Mouse (Mus musculus) cerebellum, postnatal 14 days (tissue): ENCODE measurements around the gene Scn3b.

ENCODE experiments used
- DNase-seq, 2 experiments: peaks; one replicate each; pipeline ENCODE4 v3.0.0; 2021; ENCODE audit warnings: mixed read lengths in 2 of 2

Scn3b gene

GRCm38 (mm10) chr9:40269880-40270279 lies 863 bp downstream of the Scn3b start:
- peak in 1 of 2 experiments; percentile 31 for DNase-seq

DNA sequence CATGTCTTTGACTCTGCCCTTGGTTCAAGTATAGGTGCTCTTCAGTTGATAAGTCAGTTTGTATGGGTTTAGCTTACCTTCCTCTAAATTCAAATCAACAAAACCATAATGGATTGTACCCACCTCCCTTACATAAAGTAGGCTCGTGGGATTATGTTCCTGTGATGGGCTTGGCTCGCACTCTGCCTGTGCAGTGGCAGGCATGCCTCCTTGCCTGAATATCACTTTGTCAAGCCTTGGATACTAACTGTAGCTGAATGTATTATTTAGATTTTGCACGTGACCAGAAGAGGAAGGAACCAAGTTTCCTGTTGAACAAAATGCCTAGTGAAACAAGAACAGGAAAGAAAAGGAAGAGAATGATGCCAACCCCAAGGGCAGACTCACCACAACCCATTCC lies 2.1 kb downstream of the Scn3b start:
- no peak for DNase-seq

DNA sequence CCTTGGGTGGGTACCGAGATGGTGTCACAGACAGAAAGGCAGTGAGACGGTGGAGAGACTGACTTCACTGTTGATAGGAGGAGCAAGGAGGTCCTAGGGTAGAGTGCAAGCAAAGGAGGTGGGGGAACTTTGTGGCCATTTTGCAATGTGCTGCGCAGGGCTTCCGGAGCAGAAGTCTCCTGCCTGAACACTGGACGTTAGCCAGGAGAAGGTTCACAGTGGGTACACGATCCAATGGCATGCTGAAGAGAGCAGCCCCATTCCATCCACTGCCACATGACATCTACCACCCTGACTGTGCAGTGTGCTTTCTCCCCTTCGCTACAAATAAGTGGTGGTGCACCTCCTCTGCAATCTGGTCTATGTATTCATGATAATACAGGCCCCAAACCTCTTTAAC lies 3.8 kb downstream of the Scn3b start:
- DNase-seq, result peak; percentile 45 to 58

- no peak for DNase-seq
Measured at GRCm38 (mm10) chr9:40275904-40276303, 6.9 kb downstream of the Scn3b start.

GRCm38 (mm10) chr9:40277671-40278070 lies 8.7 kb downstream of the Scn3b start:
- no peak for DNase-seq

DNA sequence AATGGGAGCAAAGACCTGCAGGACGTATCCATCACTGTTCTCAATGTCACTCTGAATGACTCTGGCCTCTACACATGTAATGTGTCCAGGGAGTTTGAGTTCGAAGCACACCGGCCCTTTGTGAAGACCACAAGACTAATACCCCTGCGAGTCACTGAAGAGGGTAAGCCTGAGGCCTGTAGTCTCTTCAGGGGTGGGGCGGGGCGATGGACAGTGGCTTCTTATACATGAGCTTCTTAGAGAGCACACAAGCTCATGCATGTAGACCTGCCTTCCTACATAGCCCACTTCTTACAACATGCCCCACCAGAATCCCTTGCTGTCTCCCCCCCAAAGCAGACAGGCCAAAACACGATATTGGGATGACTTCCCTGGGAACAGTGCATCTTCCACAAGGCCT lies 10.4 kb downstream of the Scn3b start:
- DNase-seq, result no peak

GRCm38 (mm10) chr9:40282968-40283367 lies 14.0 kb downstream of the Scn3b start:
- no peak for DNase-seq

DNA sequence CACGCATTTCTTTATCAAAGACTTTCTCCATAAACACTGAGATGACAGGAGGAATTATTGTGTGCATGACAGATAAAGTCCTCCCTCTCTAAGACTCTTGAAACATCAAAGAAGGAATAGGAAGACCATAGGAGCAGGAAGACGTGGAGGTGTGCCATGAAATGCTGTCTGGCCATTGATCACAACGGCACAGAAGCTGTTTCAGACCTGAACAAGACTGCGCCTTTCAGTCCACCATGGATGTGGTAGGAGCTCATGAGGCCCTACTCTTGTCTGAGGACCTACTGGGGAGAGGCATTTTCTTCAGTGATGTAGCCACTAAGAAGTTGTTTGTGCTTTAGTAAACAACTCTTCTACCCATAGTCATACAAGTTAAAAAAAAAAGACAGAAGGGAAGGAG lies 23.5 kb downstream of the Scn3b start:
- DNase-seq, result no peak

GRCm38 (mm10) chr9:40293286-40293685 lies 24.3 kb downstream of the Scn3b start:
- no peak for DNase-seq

GRCm38 (mm10) chr9:40293740-40294139 lies 24.7 kb downstream of the Scn3b start:
- peak in 1 of 2 experiments; percentile 51 for DNase-seq

DNA sequence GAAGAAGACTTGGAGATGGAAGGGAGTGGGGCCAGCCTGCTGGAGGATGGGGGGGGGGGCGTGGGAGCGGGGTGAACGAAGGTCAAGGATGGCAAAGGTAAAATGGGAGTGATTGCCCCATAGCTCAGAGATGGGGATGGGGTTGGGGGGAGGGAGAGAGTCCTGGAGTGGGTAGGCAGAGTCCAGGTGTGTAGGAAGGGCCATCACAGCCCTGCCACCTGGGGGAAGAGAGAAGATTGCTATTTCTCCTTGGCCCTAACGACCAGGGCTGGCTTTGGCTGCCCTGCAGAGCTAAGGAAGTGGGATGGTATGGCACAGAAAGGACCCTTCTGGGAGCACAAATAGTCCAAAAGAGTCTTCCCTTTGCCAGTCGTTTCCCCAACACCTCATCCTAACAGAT lies 25.2 kb downstream of the Scn3b start:
- no peak for DNase-seq

GRCm38 (mm10) chr9:40294866-40295265 lies 25.8 kb downstream of the Scn3b start:
- DNase-seq, result no peak

DNA sequence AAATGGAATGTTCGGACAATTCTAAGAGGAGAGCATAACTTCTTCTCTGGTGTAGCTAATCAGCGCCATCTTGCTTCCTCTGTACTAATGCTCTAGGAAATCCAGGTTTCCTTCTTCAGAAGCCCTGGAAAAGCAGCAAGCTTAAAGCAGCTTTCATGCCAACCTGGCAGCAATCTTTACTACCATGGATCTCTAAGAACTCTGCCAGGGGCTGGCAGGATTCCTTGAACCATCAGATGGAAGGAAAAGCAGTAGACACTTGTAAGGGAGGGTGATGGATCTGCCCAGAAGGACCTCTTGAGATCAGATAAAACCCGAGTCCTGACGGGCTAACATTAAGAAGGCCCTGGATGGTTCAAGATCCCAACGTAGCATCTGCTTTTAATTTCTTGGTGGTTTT lies 27.2 kb downstream of the Scn3b start:
- peak; percentile 89 for DNase-seq

- no peak for DNase-seq
Measured at GRCm38 (mm10) chr9:40297969-40298368, 29.0 kb downstream of the Scn3b start.

- no peak for DNase-seq
Measured at GRCm38 (mm10) chr9:40299323-40299722, 30.3 kb downstream of the Scn3b start.

DNA sequence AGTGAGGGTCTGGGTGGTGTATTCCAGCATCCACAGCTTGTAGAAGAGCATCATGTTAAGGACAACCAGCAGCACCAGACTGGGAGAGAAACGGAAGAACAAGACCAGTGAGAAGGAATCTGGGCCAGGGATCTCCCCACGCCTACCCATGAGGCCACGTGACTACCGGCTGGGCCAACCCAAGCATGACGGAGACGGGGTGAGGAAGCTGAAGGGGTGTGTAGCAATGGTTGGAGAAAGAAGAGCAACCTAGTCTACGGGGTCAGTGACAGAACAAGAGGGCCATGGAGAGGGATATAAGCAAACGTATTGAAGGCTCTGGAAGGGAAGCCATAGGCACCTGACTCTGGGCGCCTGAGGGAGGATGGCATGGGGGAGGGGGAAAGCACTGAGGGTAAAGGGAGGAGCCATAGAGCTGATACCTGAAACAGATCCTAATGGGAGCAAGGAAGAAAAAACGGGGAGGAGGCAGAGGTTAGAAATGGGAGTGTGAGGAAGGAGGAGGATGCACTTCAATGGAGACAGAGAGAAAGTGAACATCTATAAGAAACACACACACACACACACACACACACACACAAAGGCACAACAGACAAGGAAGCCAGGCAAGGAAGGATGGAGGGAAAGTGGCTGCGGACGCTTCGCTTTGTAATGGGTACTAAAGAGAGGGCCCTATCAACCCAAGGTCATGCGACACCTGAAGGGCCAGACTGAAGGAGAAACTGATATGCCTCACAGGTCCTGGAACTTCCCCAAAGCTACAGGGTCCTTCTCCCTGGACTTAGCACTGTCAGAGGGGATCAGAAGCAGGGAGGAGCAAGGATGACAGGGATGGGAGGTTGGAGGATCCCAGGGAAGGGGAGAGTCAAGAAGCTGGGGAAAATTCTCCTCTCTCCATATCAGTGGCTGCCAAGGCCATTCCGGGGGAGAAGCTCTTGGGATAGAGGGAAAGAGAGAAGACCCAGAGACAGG lies 31.3 kb downstream of the Scn3b start:
- no peak for DNase-seq

DNA sequence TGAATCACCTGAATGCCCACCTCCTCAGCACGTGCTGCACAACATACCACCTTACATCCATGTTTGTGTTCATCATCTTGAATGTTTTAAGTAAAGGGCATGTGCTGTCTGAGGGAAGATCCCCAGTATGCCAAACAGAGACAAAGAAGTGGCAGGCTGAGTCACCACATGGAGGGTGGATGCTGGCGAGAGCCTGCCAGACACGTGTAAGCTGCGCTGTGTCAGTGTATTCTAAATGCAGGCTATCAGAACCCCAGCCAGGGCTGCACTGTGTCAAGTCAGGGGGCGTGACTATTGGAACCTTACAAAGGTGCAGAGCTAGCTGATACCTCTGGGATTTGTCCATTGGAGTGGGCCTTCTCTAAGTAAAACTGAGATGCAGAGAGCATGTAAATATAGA lies 32.5 kb downstream of the Scn3b start:
- no peak for DNase-seq

DNA sequence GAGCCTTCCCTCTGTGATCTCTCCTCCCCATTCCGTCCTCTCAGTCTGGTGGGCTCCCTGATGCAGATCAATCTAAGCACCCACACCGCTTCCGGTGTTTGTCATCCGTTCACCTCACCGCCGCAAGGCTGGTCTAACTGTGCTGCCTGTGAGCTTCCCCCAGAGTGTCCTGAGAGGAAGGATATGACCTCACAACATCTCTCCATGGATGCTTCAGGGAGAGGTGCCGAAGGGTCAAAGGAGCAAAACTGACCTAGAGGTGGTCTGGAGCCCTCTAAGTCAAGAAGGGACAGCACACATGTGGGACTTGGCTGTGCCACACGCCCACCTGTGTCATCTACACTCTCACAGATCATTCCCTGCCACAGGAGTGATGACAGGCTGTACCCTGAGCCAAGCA lies 33.4 kb downstream of the Scn3b start:
- no peak for DNase-seq

GRCm38 (mm10) chr9:40304243-40304642 lies 35.2 kb downstream of the Scn3b start:
- DNase-seq, result no peak

DNA sequence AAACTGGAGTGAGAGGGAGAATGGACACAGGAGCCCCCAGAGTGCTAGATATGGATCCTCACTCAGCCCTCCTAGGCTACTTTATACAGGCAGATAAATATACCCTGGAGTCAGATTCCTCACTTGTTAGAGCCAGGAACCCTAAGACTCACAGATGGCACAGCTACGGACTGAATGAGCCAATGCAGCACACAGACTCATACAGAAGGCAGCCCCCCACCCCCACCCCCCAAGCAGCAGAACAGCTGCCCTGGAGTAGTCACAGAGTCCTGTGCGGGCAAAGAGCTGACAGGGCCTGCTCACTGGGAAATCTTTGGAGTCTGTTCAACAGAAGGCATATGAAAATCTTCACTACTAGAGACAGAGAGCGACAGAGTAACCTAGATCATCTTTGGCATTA lies 38.3 kb downstream of the Scn3b start:
- no peak for DNase-seq

DNA sequence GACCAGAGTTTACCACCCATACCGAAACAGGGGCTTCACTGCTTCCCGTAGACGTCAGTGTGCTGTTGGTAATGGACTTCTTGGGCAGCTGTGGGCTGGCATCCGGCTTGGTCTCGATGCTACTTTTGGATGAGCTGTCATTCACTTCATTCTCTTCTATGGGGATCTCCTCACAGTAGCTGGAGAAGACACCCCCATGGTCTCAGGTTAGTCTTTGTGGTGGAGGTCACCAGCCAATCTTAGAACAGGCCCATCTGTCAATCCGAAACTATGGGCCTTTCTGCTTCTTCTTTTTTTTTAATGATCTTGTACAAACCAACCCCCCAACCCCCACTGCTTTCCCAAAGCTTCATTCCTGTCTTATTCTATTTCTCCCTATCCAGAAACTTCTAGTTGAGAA lies 40.9 kb downstream of the Scn3b start:
- DNase-seq, result no peak

- DNase-seq, result no peak
Measured at GRCm38 (mm10) chr9:40311813-40312212, 42.8 kb downstream of the Scn3b start.

DNA sequence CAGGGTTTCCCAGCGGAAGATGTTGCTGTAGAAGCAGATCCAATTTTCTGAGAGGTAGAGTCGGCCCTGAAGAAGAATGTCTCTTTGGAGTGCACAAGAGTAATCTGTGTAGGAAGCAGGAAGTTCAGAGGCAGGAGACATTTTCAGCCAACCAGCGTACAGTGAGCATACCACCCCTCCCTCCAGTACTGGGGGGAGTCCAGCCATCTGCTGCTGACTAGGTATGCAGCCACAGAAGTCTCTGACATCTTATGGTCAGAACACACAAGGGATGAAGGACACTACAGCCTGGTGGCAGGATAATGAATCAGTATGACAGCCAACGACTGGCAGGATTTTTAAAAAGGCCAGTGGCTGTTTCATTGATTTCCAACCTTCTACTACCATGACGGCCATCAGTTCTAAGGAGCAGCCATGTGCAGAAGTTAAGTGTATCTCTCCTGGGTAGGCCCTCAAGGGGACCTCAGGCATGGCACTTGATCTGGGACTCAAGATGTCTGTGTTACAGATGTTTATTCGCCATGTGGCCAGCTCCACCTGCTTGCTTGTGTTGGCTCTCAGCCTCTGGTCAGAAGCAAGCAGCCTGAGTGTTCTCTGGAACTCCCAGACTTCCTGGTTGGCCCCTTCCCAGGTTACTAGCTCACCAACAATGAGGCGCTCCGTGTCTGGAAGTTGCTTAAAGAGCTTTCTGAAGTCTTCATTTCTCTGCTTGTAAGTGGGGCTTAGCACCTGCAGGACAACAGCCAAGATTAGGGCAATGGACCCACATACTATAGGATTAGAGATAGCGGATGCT lies 48.0 kb downstream of the Scn3b start:
- peak in 1 of 2 experiments; percentile 40 for DNase-seq

DNA sequence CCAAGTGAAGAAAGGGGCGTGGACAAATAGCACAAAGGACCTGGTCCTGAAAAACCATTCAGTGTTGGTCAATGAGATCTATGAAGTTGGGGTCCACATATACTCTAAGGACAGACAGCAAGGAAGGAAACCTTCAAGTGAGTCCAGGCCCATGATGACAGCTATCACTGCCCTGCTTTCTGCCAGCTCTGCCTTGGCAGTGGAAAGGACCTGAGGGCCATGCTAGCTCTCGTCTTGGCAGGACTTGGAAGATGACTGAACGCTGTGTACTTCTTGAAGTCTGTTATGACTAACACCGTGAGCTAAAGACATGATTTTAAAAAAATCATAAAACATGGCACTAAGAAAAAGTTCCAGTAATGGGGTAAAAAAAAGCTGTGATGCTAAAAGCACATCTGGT lies 48.7 kb downstream of the Scn3b start:
- no peak for DNase-seq
